Mouse (Mus musculus): ENCODE results near the gene Ywhah.

- no peak for TF ChIP-seq CTCF (IDR thresholded peaks at IDR 0.05; ENCODE audit: borderline replicate concordance, insufficient read depth, low read length)
- TF ChIP-seq POLR2A (IDR thresholded peaks at IDR 0.05; ENCODE audit: low read depth, low read length): no peak
Measured at GRCm38 (mm10) chr5:33032036-33032773, 13.6 kb downstream of the Ywhah start.

Data from embryonic fibroblast, embryonic 13.5 days (primary cell).